Mouse (Mus musculus) forelimb bud, embryonic 11.5 days (tissue): Measurements from ENCODE around the gene Actc1.

Experiments
- DNase-seq: peaks from one replicate; pipeline ENCODE4 v3.0.0-alpha.2; 2012; ENCODE audit warnings: low read depth, low spot score

The Actc1 gene

DNA sequence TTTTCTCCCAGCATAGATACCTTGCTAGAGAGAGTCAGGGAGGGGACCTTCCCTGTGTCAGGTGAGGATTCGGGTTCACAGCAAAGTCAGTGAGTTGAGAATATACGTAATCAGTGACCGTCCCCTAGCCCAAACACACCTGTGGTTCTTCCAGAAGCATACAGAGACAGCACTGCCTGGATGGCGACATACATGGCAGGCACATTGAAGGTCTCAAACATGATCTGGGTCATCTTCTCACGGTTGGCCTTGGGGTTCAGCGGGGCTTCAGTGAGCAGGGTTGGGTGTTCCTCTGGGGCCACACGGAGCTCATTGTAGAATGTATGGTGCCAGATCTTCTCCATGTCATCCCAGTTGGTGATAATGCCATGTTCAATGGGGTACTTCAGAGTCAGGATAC, 3.2 kb downstream of the Actc1 start:
- no peak for DNase-seq

DNA sequence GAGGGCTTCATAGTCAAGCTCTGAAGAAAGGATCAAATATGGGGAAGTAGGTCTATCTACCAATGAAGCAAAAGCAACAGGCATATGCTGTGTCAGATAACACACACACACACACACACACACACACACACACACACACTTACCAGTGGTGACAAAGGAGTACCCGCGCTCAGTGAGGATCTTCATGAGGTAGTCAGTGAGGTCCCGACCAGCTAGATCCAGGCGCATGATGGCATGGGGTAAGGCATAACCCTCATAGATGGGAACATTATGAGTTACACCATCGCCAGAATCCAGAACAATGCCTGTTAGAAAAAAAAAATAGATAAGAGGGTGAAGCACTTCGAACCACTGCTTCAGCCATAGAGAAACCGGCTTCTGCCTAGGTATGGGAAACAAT, 4.0 kb downstream of the Actc1 start:
- DNase-seq, result no peak

DNA sequence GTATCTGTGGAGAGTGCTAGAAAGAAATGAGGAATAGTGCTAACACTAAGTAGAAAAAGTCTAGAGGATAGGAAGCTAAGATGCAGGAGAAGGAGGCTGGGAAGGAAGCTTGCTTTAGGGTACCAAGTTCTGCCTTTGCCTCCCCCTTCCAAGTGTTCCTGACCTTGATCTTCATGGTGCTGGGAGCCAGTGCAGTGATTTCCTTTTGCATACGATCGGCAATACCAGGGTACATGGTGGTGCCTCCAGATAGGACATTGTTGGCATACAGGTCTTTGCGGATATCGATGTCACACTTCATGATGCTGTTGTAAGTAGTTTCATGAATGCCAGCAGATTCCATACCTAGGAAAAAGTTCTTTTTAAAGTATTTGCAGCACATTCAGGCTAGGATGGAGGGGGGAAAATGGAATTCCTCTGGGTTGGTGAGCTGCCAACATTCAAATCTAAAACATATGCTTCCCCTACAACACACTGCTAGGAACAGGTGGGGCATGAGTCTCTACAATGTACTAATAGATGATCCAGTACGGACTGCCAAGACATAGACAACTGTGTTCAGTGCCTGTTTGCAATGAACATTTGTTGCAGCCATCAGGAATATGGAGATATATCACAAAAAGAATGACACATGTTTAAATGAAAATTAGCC, 5.3 kb downstream of the Actc1 start:
- DNase-seq, result peak; percentile 37

DNA sequence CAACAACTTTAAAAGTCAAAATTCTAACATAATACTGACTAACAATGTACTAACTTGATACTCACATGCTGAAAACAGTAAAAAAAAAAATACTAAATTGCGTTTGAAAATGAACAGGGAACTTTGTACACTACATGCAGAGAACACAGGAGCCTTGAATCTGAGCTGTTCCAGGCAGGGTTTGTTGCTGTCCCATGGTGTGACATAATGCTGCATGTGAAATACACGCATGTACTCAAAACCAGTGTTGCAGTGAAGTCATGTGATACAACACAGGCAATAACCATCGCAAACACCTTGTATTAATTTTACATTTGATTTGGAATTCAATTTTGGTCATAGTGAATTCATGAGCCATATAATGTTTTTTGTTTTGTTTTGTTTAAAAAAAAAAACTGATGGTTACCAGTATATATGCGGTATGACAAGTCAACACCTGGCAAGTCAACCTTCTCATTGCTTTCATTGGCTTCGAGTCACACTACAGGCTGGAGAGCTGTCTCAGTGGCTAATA, 7.1 kb downstream of the Actc1 start:
- no peak for DNase-seq

DNA sequence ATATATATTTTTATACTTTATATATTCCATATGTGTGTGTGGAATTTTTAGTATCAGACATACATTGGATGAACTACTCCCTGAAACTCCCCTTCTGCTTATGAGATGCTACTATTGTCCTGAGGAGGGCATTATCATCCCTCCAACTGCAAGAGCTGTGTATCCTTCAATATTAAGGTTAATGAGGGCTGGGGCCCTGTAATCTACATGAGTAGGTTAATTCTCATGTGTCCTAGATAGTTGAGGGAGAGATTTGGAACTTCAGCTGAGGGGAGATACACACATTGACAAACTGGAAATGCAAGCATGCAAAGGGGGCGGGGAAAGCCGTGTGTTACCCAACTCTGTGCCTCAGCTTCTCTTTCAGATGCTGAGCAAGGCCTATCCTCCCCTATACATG, 15.4 kb downstream of the Actc1 start:
- no peak for DNase-seq

- DNase-seq, result no peak
Measured at GRCm38 (mm10) chr2:114032259-114032658, 21.1 kb downstream of the Actc1 start.

DNA sequence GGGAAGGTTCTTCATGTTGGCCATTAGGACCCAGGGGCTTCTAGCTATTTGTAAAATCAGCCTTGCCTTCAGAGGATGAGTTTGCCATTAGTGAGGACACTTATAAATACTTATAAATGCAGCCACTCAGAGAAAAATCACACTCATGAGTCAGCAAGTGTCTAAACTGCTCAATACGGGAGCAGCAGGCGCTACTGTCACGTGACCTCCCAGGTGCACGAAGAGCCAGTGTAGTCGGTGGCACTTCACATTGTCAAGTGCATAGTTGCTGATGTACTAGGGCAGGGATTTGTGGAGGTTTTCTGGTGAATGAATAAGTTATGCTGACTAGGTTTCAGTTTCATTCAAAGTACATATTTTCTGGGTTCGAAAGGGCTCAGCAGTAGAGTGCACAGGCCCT, 30.0 kb downstream of the Actc1 start:
- DNase-seq, result no peak

- DNase-seq, result no peak
Measured at GRCm38 (mm10) chr2:114020210-114020563, 33.2 kb downstream of the Actc1 start.

DNA sequence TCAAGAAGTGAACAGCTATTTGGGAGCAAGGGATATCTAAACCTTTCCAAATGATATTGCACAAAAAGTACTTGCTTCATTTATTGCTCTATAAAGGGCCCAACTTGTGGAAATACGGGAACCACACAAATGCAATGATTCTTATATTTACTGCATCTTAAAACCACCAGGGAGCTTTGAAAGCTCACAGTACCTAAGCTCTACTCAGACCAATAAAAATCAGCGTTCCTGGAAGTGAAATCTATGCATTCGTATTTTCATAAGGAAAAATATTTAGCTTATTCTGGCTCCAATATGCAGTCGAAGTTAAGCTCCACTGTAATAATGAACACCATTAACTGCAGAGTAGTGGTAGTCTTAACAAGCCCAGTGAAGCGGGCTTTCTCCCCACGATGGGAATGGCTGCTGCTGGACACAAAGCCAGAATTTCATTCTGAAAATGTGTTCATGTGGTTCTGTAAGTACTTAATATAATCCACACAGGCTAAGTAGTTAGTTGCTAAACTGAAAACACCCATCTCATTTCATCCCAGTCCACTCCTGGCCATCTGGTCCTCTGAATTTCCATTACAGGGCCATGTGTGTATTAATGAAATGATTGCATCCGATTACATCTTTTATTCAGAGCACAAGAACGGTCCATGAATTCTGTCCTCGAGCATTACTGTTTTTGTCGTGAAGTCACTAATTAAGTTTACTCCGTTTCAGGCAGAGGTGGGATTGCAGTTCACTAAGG, 33.7 kb downstream of the Actc1 start:
- no peak for DNase-seq

DNA sequence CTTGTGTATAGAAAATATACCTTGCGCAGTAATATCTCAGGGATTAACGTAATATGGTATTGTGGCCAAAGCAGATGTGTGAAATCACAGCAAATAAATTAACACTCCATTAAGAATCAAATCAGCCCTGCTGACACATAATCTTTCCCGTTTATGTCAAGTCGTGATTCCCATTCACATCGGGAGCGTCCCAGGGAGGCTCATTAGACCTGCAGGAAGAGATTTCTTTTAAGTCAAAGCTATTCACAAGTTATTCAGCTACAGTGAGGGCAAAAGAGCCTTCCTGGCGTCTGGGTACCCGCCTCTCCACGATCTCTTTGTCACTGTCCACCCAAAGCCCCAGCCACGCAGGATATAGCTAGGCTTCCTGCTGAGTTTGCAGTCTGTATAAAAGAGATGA, 35.2 kb downstream of the Actc1 start:
- DNase-seq, result no peak

GRCm38 (mm10) chr2:114014839-114015238, 38.5 kb downstream of the Actc1 start:
- DNase-seq, result no peak

DNA sequence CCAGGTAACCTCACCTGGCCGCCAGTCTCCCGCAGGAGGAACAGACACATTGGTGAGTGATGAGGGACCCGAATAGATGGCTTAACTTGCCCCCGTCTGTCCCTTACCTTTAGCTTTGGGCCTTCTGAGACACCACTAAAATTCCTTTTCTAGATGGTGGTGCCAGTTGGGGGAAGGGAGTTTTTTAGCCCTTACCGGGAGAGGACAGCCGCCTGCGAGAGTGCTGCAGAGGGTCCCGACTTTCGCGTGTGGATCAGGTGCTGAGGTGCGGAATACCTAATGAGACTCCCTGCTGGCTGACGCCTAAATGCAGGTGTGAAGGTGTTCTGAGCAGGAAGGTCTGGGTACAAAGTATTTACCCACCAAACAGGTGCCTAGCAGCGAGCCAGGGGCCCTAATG, 39.5 kb downstream of the Actc1 start:
- DNase-seq, result no peak

DNA sequence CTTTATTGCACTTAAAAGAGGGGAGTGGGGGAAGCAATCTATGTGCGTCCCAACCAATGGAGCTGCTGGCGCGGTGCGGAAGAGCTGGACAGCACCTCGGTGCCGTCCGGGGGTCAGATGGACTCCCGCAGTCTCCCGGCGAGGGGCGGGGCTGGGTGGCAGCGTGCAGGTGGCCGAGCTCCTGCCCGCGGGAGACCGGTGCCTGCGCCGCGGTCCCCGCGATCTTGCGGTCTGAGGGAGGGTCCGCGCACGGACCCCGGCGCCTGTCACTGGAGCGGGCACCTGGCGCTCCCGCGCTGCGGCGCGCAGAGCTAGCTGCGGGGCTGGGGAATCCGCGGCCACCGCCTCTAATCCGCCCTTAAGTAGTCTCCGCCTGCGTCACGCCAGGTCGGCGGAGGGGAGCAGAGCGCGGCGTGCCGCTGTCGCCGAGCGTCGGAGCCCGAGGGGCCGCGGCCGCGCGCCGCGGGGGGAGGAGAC, 40.0 kb downstream of the Actc1 start, which contains the start of gene Gjd2:
TSS of gene Gjd2 (minus strand) at position 325 of the 477 bp plus-strand sequence.
- DNase-seq, result no peak

GRCm38 (mm10) chr2:114012749-114013211, 40.6 kb downstream of the Actc1 start:
- no peak for DNase-seq

DNA sequence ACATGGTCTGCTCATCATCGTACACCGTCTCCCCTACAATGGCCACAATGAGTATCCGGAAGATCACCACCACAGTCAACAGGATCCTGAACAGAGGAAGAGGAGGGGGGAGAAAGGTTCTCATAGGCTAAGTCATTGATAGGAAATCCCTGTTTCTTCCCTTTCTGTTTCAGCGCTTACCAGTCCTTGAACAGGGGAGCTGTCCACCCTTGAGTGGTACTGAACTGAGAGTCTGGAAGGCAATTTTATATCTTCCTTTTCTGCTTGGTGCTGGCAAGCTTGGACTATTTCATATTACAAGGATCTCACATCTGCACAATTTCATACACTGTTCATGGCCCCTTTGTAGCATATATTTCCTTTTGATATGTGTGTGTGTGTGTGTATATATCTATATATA, 41.5 kb downstream of the Actc1 start:
- peak; percentile 83 for DNase-seq

DNA sequence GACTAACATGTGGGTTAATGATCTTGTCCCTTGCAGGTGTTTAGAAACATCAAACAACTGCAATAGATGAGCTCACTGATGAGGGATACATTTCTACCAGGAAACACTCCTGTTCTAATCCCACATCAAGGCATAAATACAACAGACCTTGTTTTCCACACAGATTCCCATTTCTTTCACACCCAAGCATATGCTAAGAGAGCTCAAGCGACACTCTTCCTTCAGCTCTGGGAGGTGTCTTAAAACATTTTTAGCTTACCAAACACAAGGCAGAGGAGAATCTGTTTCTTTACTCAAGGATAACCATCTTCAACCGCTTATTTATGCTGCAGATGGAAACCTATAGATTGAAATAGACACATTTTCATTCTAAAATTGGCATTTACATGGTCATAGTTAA, 45.0 kb downstream of the Actc1 start:
- DNase-seq, result no peak

DNA sequence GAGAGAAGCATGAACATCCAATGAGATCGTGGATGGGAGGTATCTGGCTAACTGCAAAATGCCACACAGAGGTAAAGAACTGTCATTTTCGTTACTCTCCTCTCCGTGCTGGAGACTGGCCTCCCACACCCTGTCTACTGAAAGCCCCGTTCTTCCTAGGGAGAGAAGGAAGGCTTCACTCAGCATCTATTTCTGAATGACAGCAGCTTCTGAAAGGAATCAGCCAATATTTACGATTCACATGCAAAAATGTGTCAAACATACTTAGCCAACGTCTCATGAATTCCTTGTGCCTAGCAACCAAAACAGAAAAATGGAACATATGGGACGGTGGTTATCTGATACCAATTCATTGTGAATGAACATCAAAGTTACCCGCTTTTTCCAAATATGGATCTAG, 55.9 kb downstream of the Actc1 start:
- no peak for DNase-seq
